In genomic region chr15:8665675-8666350, GRCm38 (mm10) we compare ENCODE assay signal across 25 mouse cellular contexts. TPM values are rescaled to one million over a fixed set of nuclear protein-coding genes. Genes with fewer than 3 reads are reported as not detected.
DNase-seq lines count a peak whose midpoint lies in the region; ATAC-seq and TF ChIP-seq lines count a peak whose summit lies in the region.
"Had no signal": no experiment of that assay in that cellular context is flagged by ENCODE, and none has a peak within 500 bp of the region (broad histone marks: within the 10 kb centered on the region; RNA-seq: fewer than 3 reads in every experiment).

No protein-coding gene starts in this region.

- no peaks in the 10 kb centered on the region for H3K27me3 ChIP-seq in heart, embryonic 11.5 days (ENCODE audit: control insufficient read depth, insufficient read depth, low read length)
- H3K27me3 ChIP-seq in hindbrain, postnatal 0 days (ENCODE audit: insufficient read depth, low read length) = no peaks in the 10 kb centered on the region
- H3K27me3 ChIP-seq in hindbrain, embryonic 16.5 days (replicated peaks; ENCODE audit: control insufficient read depth, insufficient read depth, low read length) = no peaks in the 10 kb centered on the region
- H3K27me3 ChIP-seq: hindbrain, embryonic 12.5 days; midbrain, embryonic 12.5 days had no signal

- peaks cover 29% of the 10 kb centered on the region for H3K4me1 ChIP-seq in heart, embryonic 11.5 days (ENCODE audit: control insufficient read depth, insufficient read depth, low read length)
- peaks cover 11% of the 10 kb centered on the region for H3K4me1 ChIP-seq in hindbrain, postnatal 0 days (ENCODE audit: insufficient read depth, low read length)
- H3K4me1 ChIP-seq in hindbrain, embryonic 16.5 days (ENCODE audit: control insufficient read depth, insufficient read depth, low read depth, low read length) = peaks cover 6% of the 10 kb centered on the region
- no peaks in the 10 kb centered on the region for H3K4me1 ChIP-seq in brown adipose tissue, adult 24 weeks (ENCODE audit: control insufficient read depth, insufficient read depth, insufficient read length, low read length)
- H3K4me1 ChIP-seq: stomach, embryonic 15.5 days had no signal

- H3K27ac ChIP-seq in heart, embryonic 11.5 days (ENCODE audit: low read depth, low read length) = 0 out of 2 replicates have a peak overlapping the region, but pooled peaks have one; percentile 3
- H3K27ac ChIP-seq in hindbrain, postnatal 0 days = no peak overlapping the region
- no peak overlapping the region for H3K27ac ChIP-seq in hindbrain, embryonic 16.5 days (ENCODE audit: low read depth, low read length)
- H3K27ac ChIP-seq in brown adipose tissue, adult 24 weeks (replicated peaks; ENCODE audit: low read depth, low read length) = peak overlapping the region; percentile 21; the same call in 1 of the 2 replicates
- H3K27ac ChIP-seq: hindbrain, embryonic 12.5 days; liver, embryonic 12.5 days; midbrain, embryonic 12.5 days; stomach, embryonic 15.5 days had no signal

- H3K36me3 ChIP-seq in heart, embryonic 11.5 days (ENCODE audit: control insufficient read depth, insufficient read depth, low read length) = no peaks in the 10 kb centered on the region
- no peaks in the 10 kb centered on the region for H3K36me3 ChIP-seq in hindbrain, postnatal 0 days (ENCODE audit: insufficient read depth, low read length)
- no peaks in the 10 kb centered on the region for H3K36me3 ChIP-seq in hindbrain, embryonic 16.5 days (ENCODE audit: control insufficient read depth, insufficient read depth, low read length)
- H3K36me3 ChIP-seq: hindbrain, embryonic 12.5 days; liver, embryonic 12.5 days; midbrain, embryonic 12.5 days; stomach, embryonic 15.5 days had no signal

- no peak for TF ChIP-seq CTCF in hindbrain, postnatal 0 days (IDR thresholded peaks at IDR 0.05; ENCODE audit: low read depth)

- no peaks in the 10 kb centered on the region for H3K9me3 ChIP-seq in heart, embryonic 11.5 days (replicated peaks; ENCODE audit: control insufficient read depth, low read length)
- no peaks in the 10 kb centered on the region for H3K9me3 ChIP-seq in hindbrain, postnatal 0 days (ENCODE audit: low read length)
- H3K9me3 ChIP-seq in hindbrain, embryonic 16.5 days (ENCODE audit: control insufficient read depth, low read length) = no peaks in the 10 kb centered on the region
- H3K9me3 ChIP-seq: hindbrain, embryonic 12.5 days; liver, embryonic 12.5 days; midbrain, embryonic 12.5 days; stomach, embryonic 15.5 days had no signal

- intact Hi-C loops in gastrocnemius, postnatal 36 days (cut with DNase I) = no loop called here

- DNase-seq in heart, postnatal 4 days = no peak
- DNase-seq in hindbrain, postnatal 0 days (ENCODE audit: low spot score) = peak; percentile 31
- peak; percentile 64 for DNase-seq in Muller cell, postnatal 12 days (ENCODE audit: inconsistent ontology term)
- DNase-seq in gastrocnemius, postnatal 36 days = no peak
- DNase-seq: adrenal gland, adult 8-10 months; B cell, adult 2 months; cerebellum, adult 11 months; cerebellum, adult 9-11 months; gastrocnemius, postnatal 10 days; kidney, adult 9 months; kidney, postnatal 10 days; liver, postnatal 0 days; lung, postnatal 36 days; right cerebral cortex, postnatal 25 days had no signal

- ATAC-seq in heart, embryonic 11.5 days (replicated peaks; ENCODE audit: insufficient number of reproducible peaks, low FRiP score, low TSS enrichment) = no peak
- no peak for ATAC-seq in hindbrain, postnatal 0 days
- no peak for ATAC-seq in hindbrain, embryonic 16.5 days
- ATAC-seq: activated CD4-positive, CD25-positive, alpha-beta regulatory T cell, adult 4 months; intestine, postnatal 0 days; liver, embryonic 12.5 days; liver, postnatal 0 days had no signal

- 77% methylated on average over 15 of the region's 15 CpGs for WGBS in heart, embryonic 11.5 days (ENCODE audit: insufficient replicate concordance)
- WGBS in hindbrain, postnatal 0 days = 80% methylated on average over 15 of the region's 15 CpGs
- 82% methylated on average over 15 of the region's 15 CpGs for WGBS in hindbrain, embryonic 16.5 days

- H3K9ac ChIP-seq in heart, embryonic 11.5 days (ENCODE audit: low read depth, low read length) = no peak overlapping the region
- H3K9ac ChIP-seq in hindbrain, postnatal 0 days (replicated peaks; ENCODE audit: low read length) = no peak overlapping the region
- no peak overlapping the region for H3K9ac ChIP-seq in hindbrain, embryonic 16.5 days (ENCODE audit: low read depth, low read length)
- H3K9ac ChIP-seq: hindbrain, embryonic 12.5 days; liver, embryonic 12.5 days; liver, postnatal 0 days; midbrain, embryonic 12.5 days; stomach, embryonic 15.5 days had no signal

- no peak overlapping the region for H3K4me3 ChIP-seq in heart, embryonic 11.5 days (ENCODE audit: low read depth, low read length)
- no peak overlapping the region for H3K4me3 ChIP-seq in hindbrain, postnatal 0 days (ENCODE audit: low read length)
- no peak overlapping the region for H3K4me3 ChIP-seq in hindbrain, embryonic 16.5 days (ENCODE audit: low read length)
- no peak overlapping the region for H3K4me3 ChIP-seq in brown adipose tissue, adult 24 weeks (ENCODE audit: insufficient read depth, low read depth, low read length)
- H3K4me3 ChIP-seq: erythroblast, embryonic 14.5 days; hindbrain, embryonic 12.5 days; liver, embryonic 12.5 days; megakaryocyte, embryonic 14.5 days; midbrain, embryonic 12.5 days; stomach, embryonic 15.5 days had no signal

- no peak overlapping the region for H3K4me2 ChIP-seq in heart, embryonic 11.5 days
- no peak overlapping the region for H3K4me2 ChIP-seq in hindbrain, postnatal 0 days (ENCODE audit: low read depth, low read length)
- no peak overlapping the region for H3K4me2 ChIP-seq in hindbrain, embryonic 16.5 days (ENCODE audit: low read length)
- H3K4me2 ChIP-seq: hindbrain, embryonic 12.5 days; liver, embryonic 12.5 days; midbrain, embryonic 12.5 days; stomach, embryonic 15.5 days had no signal

RNA-seq across cellular contexts. Expression of gene Slc1a3, which starts 44.8 kb away (rescaled TPM):
- 22.7 and 23.7 TPM in 2 replicates for polyA plus RNA-seq in heart, embryonic 11.5 days (2014; fragmentation: Nextera tagmentation; extraction: Ambion mirVana)
- 1 to 10 TPM; 2.3 to 2.8 TPM for total RNA-seq in heart, postnatal 4 days (2021)
- total RNA-seq in hindbrain, postnatal 0 days (2014; rRNA removed) = 320 and 325 TPM in 2 replicates
- polyA plus RNA-seq in hindbrain, postnatal 0 days (2015; fragmentation: Nextera tagmentation; extraction: Ambion mirVana) = 288 and 331 TPM in 2 replicates
- 256 and 264 TPM in 2 replicates for polyA plus RNA-seq in hindbrain, embryonic 16.5 days (2015; fragmentation: Nextera tagmentation; extraction: Ambion mirVana)
- polyA plus RNA-seq in brown adipose tissue, adult 24 weeks (2012; ENCODE audit: insufficient read depth, insufficient read length, missing spikeins) = 32.5 and 36.7 TPM in 2 replicates
- 1 to 10 TPM; 1.2 to 1.8 TPM for total RNA-seq in gastrocnemius, postnatal 36 days (2021)
- polyA plus RNA-seq: erythroblast, embryonic 14.5 days had no signal

Comparison
In these comparisons a context has a peak if more than half of its experiments do, and no peak if none do; other contexts are left out.
1. H3K27ac ChIP-seq: peak in heart, embryonic 11.5 days (single experiment) and brown adipose tissue, adult 24 weeks (single experiment); none in hindbrain, postnatal 0 days (single experiment) and hindbrain, embryonic 16.5 days (single experiment).
2. DNase-seq: peak in hindbrain, postnatal 0 days (single experiment) and Muller cell, postnatal 12 days (single experiment); none in heart, postnatal 4 days (single experiment) and gastrocnemius, postnatal 36 days (0 of 2).